Mouse (Mus musculus) erythroblast, embryonic 14.5 days (primary cell): ENCODE measurements around the gene Wrap53. TPM values are rescaled to one million over a fixed set of nuclear protein-coding genes. Genes with fewer than 3 reads are reported as not detected.

ENCODE experiments used
- H3K27me3 ChIP-seq: 2 replicates; pipeline ENCODE4 v1.6.1; 2012; ENCODE audit warnings: inconsistent platforms; ENCODE audit not compliant: control insufficient read depth
- H3K36me3 ChIP-seq: 2 replicates; pipeline ENCODE4 v1.6.1; 2012; ENCODE audit warnings: mild to moderate bottlenecking, inconsistent platforms; ENCODE audit not compliant: control insufficient read depth
- H3K4me1 ChIP-seq: 2 replicates; pipeline ENCODE4 v1.6.1; 2012; ENCODE audit warnings: inconsistent platforms; ENCODE audit not compliant: control insufficient read depth
- H3K4me3 ChIP-seq: replicated peaks from 2 replicates; pipeline ENCODE3; 2012; ENCODE audit warnings: moderate library complexity, mild to moderate bottlenecking, inconsistent platforms
- H3K9me3 ChIP-seq: 2 replicates; pipeline ENCODE4 v1.6.1; 2012; ENCODE audit warnings: low read length, inconsistent platforms, mixed read lengths; ENCODE audit not compliant: control insufficient read depth
- GATA1 ChIP-seq: IDR thresholded peaks from 2 replicates; pipeline ENCODE4 v1.6.1; 2012; ENCODE audit warnings: low read length, inconsistent platforms, mixed read lengths
- TAL1 ChIP-seq: IDR thresholded peaks from 3 replicates; pipeline ENCODE4 v1.6.1; 2012; ENCODE audit warnings: low read length, inconsistent platforms, mixed read lengths
- polyA plus RNA-seq: library from polyadenylated mRNA; stranded (reverse); fragments of >175 nt; gene quantifications from 2 replicates; pipeline ENCODE4 v1.2.3, GENCODE M21; 2012

Wrap53 gene
- polyA plus RNA-seq, 1 experiment: 3.8 TPM

DNA sequence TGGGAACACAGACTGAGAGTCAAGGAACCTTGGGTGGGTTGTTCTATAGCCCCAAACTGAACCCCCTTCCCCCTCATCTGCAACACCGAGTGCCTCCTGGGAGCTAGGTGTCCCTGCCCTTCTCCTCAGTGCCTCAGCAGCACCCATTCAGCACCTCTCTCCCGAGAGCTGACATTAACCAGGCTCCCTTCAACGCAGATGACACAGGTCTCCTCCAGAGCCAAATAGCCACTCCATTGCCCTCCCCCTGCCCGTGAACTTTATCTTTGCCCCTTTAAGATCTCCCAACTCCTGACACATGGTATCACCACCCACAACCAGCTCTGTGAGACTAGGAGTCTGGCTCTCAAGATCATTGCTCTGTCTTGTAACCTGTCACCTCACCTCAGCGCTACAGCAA lies 20.9 kb downstream of the Wrap53 start:
- no peak for TF ChIP-seq TAL1
- no peak for TF ChIP-seq GATA1
- Histone ChIP-seq H3K9me3 (no peaks in the 10 kb centered on the region; the same call in 1 of the 2 replicates), H3K4me3 (no peak overlapping the region), H3K27me3 (peaks cover 58% of the 10 kb centered on the region), H3K36me3 (peaks cover 37% of the 10 kb centered on the region), H3K4me1 (peaks cover 12% of the 10 kb centered on the region)

GRCm38 (mm10) chr11:69558756-69559155 lies 21.3 kb downstream of the Wrap53 start:
- Histone ChIP-seq H3K4me3 (no peak overlapping the region), H3K9me3 (no peaks in the 10 kb centered on the region; the same call in 1 of the 2 replicates), H3K27me3 (peaks cover 59% of the 10 kb centered on the region), H3K36me3 (peaks cover 33% of the 10 kb centered on the region), H3K4me1 (peaks cover 8% of the 10 kb centered on the region)
- TF ChIP-seq TAL1: no peak
- TF ChIP-seq GATA1: no peak

- Histone ChIP-seq H3K4me1 (peaks cover 5% of the 10 kb centered on the region), H3K9me3 (no peaks in the 10 kb centered on the region; the same call in 1 of the 2 replicates), H3K4me3 (no peak overlapping the region), H3K36me3 (peaks cover 20% of the 10 kb centered on the region), H3K27me3 (peaks cover 71% of the 10 kb centered on the region)
- TF ChIP-seq TAL1: no peak
- TF ChIP-seq GATA1: no peak
These were observed 22.6 kb downstream of the Wrap53 start for GRCm38 (mm10) chr11:69557381-69557958.

DNA sequence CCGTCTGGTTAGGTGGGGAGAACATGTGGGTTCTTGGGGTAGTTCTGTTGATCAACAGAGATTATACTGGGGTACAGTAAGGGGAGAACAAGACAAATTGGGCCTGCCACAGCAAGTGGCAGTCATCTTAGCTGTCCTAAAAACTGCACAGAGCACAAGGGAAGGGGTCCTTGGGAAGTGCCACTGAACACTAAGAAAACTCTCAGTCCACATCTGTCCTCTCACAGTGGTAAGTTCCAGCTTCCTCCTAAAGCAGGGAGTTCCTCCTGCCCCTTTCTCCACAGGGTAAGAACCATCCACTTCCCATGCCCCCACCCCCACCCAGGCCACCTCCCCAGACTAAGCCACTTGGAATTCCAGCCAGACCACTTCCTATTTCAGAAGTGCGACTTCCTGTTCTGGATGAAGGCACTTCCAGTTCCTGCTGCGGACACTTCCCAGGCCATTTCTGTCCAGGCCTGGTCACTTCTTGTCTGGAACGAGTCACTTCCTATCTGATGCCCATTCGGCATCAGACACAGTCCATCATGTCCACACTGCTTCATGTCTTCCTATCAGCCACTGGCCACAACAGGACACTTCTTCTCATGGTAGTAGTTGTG lies 25.4 kb downstream of the Wrap53 start:
- Histone ChIP-seq H3K27me3 (peaks cover 66% of the 10 kb centered on the region), H3K9me3 (no peaks in the 10 kb centered on the region), H3K4me3 (no peak overlapping the region), H3K36me3 (no peaks in the 10 kb centered on the region), H3K4me1 (peaks cover 2% of the 10 kb centered on the region; the same call in 1 of the 2 replicates)
- no peak for TF ChIP-seq TAL1

DNA sequence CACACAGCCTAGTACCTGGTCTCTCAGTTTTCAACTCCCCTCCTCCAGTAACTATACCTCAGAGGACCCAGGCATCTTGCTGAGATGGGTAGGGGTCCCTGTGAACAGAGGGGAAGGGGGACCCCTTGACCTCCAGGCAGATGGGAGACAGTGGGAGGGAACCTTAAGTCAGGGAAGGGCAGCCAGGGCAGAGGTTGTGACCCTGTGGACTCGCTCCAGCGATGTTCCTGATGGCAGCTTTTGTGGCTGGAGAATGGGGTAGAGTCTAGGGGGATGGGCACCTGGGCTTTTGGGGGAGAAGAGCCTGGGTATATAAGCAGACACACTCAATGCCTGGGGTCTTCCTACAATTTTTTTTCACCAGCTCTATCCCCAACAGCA lies 26.7 kb downstream of the Wrap53 start:
- no peaks in the 10 kb centered on the region for H3K36me3 ChIP-seq

GRCm38 (mm10) chr11:69552622-69553340 lies 27.3 kb downstream of the Wrap53 start:
- H3K4me1 ChIP-seq: peaks cover under 1% of the 10 kb centered on the region
- no peaks in the 10 kb centered on the region for H3K9me3 ChIP-seq
- H3K4me3 ChIP-seq: no peak overlapping the region
- no peaks in the 10 kb centered on the region for H3K36me3 ChIP-seq
- H3K27me3 ChIP-seq: peaks cover 66% of the 10 kb centered on the region
- TF ChIP-seq GATA1 (no peak), TAL1 (no peak)

More for the DNA sequence above, 26.7 kb downstream of the Wrap53 start:
- no peaks in the 10 kb centered on the region for H3K9me3 ChIP-seq
- TF ChIP-seq TAL1: no peak
- TF ChIP-seq GATA1: no peak
- no peaks in the 10 kb centered on the region for H3K4me1 ChIP-seq
- peaks cover 66% of the 10 kb centered on the region for H3K27me3 ChIP-seq
- no peak overlapping the region for H3K4me3 ChIP-seq

GRCm38 (mm10) chr11:69551310-69551709 lies 28.7 kb downstream of the Wrap53 start:
- peaks cover 15% of the 10 kb centered on the region for H3K4me1 ChIP-seq
- H3K4me3 ChIP-seq: no peak overlapping the region
- no peaks in the 10 kb centered on the region for H3K36me3 ChIP-seq
- no peaks in the 10 kb centered on the region for H3K9me3 ChIP-seq
- peaks cover 69% of the 10 kb centered on the region for H3K27me3 ChIP-seq
- TF ChIP-seq TAL1: no peak
- TF ChIP-seq GATA1: no peak

DNA sequence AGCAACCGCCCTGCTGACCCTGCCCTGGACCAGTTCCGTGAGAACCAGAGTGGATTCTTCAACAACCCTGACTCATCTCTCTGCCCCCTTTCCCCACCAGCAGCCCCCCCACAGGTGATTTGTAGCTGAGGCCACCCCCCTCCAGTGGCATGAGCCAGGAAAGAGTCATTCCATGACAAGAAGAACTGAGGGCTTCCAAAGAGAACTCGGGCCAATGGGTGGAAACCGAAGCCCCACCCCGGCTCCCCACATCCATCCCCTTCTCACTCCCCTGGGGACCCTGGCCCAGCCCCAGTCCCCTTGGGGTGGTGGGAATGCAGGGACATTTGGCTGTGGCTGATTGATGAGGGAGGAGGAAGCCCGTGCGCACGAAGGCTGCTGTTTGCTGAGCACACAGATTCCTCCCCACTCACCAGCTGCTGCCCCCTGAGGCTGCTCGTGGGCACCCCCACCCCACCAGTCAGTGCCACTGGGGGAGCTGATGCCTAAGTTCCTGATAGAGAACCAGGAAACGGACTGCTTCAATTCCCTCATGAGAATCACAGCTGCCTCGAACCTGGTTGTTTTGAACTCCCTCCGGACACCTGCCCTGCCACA lies 30.9 kb downstream of the Wrap53 start, which contains the start of gene Dnah2:
Dnah2 (minus strand) TSS at position 51 of the 597 bp plus-strand sequence.
- peaks cover 19% of the 10 kb centered on the region for H3K4me1 ChIP-seq
- no peaks in the 10 kb centered on the region for H3K9me3 ChIP-seq
- TF ChIP-seq TAL1 (no peak), GATA1 (no peak)
- H3K36me3 ChIP-seq: no peaks in the 10 kb centered on the region
- H3K27me3 ChIP-seq: peaks cover 76% of the 10 kb centered on the region
- H3K4me3 ChIP-seq: no peak within 1 kb of the TSS

DNA sequence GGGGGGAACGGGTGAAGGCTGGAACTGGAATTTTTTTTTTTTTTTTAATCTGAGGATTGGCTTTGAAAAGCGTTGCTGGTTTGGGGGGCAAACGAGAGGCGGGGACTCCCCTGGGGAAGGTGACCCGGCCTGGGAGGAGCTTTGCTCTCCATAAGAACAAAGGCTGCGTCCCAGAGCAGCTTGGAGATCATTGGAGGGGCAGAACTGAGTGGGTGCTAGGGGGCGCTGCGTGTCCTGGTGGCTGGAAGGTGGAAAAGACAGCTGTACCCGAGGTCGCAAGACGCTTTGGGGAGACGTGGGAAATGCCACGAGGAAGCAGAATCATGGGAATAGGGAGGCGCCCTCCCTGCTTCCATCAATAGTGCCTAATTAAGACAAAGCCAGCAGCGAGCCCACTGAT lies 33.0 kb downstream of the Wrap53 start:
- no peaks in the 10 kb centered on the region for H3K9me3 ChIP-seq
- peak overlapping the region; percentile 16 for H3K4me3 ChIP-seq
- TF ChIP-seq TAL1 (no peak), GATA1 (no peak)
- peaks cover 64% of the 10 kb centered on the region for H3K27me3 ChIP-seq
- no peaks in the 10 kb centered on the region for H3K36me3 ChIP-seq
- peaks cover 19% of the 10 kb centered on the region for H3K4me1 ChIP-seq
